Mouse (Mus musculus) frontal cortex, postnatal 14 days (tissue): ENCODE measurements around the gene Htt.

Experiments used
- DNase-seq, 2 experiments: peaks; one replicate each; pipeline ENCODE4 v3.0.0; 2022; ENCODE audit warnings: low spot score in 2 of 2

Gene Htt

DNA sequence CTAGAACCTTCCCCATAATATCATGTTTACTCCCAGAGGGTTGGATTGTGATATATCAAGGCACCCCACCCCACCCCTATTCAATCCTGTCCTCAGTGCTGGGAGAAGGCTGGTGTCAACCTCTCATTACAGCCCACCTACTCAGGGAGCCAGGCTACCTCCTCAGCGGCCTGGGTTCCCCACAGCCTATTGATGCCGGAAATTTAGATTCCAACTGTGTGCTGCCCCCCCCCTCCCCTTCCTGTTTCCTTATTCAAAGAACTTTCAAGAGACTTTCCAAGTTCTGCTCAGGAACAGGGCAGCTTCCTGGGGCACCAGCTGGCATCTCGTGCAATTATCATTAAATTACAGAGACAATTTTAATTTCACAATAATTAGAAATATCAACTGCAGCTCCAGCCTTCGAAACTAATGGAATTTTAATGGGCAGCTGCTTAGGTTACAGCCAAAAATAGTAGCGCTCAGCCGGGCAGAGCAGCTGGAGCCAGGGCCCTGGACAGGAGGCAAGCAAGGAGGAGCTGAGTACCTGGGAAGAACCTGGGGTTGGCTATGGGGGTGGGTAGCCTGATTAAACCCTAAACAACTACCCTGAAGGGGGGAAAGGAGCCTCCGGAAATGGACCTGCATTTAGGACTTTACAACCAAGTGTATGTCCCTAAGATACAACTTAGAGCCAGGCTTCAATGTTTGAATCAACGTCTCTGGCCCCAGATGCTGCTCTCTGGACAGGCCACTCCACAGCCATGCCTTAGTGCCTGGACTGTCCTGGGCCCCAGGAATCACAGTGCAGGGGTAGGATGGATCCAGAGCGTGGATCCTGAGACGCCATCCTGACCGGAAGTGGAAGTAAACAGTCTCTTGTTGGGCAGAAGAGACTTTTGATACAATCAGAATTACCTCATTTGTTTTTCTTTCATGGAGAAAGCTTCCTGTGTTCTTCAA is 170.2 kb downstream of the Htt start:
- DNase-seq = no peak

DNA sequence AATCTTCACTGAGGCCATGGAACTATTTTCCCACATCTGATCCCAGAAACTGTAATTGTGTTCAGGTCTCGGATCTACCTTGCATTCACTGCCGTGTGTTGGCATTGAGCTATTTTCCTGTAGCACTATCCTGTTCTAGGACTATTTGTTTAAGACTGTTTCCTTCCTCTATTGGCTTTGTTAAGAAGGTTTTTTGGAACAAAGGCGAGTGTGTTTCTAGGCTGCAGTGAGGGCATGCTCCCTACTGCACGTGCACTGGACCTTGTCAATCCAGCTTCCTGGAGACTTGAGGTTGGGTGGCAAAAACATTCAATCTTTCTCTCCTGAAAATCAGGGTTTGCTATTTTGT is 170.9 kb downstream of the Htt start:
- DNase-seq = no peak

DNA sequence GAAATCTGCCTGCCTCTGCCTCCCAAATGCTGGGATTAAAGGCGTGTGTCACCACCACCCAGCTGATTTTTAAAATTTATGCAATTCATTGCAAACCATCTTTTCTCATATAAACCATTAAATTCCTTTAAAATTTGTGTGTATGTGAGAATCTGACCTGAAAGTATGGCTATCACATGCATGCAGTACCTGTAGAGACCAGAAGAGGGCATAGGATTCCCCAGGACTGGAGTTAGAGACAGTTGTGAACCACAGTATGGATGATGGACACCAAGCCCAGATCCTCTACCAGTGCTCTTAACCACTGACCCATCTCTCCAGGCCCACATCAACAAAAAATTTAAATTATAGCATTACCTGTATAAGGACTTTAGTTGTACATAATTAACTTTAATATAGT is 171.9 kb downstream of the Htt start:
- DNase-seq = no peak

DNA sequence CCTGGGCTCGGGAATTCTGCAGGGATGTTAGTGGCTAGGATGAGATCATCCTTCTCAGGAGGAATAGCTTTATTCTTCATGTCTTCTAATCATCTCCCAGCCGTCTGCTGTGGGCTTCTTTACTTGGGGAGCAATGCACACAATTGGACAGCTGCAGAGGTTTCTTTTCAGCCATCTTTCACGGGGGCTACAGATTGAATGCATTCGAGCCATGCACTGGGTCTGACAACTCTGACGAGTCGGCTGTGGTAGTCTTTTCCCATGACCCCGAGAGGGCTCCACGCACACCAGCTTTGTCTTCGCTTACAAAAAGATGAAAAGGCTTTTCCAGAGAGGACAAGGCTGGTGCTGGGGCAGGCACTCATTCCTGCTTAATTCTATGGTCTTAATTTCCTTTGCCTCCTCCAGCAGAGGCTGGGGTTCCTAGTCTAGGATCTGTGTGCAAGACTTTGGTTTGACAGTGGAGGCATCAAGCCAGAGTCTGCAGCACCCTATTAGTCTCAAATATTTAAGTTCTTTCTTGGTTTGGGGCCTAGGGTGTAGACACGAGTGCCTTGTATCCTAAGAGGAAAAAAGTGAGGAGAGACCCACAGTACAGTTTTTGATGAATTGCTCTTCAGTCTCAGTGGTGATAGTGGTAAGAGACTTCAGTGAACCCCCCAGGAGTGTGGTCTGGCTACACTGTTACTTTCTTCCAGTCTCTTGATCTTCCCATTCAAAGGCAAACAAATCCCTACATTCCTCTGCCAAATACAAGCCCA is 180.3 kb downstream of the Htt start:
- no peak for DNase-seq

DNA sequence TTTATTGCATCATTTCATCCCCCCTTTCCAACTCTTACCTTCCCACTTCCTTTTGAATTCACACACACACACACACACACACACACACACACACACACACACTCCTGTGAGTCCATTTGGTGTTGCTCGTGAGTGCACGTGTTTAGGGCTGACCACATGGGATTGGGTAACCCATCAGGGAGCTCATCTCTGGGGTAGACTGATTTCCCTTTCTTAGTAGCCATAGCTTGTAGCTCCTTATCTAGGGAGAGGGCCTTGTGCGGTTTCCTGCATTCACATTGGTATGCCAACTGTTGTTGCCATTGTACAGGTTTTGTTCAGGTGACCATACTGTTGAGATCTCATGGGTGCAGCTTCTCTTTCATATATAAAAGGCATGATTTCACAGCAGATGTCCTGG is 181.9 kb downstream of the Htt start:
- DNase-seq = no peak

DNA sequence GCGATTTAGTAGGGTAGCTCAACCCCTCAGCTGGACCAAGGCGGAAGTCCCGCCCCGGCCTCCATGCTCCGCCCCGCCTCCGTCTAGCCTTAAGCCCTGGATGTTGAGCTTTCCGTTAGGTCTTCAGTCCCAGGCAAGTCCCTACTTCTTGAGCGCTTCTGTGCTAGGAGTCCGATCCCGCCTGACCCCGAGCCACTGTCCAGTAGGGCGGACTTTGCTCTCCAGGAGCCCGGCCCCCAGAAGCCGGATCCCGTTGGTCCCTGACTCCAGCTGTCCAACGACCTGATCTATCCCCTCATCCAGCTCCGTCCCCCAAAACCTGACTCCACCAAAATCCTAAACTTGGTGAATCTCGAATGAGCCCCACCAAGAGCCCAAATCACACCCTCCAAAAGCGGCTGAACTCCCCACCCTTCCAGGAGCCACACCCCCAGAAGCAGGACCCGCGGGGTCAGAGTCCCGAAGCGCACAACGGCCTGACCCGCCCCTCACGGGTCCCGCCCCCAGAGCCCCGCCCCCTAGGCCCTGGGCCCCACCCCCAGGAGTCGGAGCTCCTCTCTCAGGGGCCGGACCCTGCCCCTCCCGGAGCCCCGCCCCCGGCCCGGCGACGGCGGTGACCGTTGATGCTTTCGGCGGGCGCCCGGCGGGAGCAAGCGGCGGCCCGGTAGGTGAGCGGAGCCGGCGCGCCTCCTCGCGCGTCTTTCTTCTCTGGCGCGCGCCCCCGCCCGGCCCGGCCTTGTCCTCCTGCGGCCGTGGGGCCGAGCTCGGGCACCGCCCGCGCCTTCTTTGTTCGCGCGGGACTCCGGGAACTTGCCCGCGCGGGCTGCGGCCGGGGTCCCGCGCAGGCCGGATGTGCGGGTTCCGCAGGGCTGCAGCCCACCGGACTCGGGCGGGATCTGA is 187.6 kb downstream of the Htt start, which contains the start of gene Rgs12:
Gene Rgs12 (plus strand): TSS at position 585 of the 900 bp plus-strand sequence.
- peak in 1 of 2 experiments; percentile 42 for DNase-seq

DNA sequence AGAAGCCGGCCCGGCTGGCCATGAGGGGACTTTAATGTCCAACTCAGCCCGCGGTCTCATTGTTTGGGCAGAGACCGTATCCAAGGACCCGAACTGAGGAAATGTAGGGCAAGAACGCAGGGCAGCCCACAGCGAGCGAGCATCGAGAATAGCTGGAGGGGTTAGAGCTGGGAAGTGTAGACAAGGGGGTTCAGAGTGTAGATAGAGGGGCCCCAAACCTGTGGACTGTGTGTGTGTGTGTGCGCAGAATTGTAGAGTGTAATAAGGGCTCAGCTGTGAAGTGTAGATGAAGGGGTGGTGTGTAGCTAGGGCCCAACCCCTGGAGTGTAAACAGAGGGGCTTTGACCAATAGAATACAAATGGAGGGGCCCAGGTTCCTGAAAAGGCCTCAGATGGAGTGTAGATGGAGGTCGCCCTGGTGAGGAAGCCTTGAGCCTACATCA is 188.2 kb downstream of the Htt start:
- DNase-seq = no peak

DNA sequence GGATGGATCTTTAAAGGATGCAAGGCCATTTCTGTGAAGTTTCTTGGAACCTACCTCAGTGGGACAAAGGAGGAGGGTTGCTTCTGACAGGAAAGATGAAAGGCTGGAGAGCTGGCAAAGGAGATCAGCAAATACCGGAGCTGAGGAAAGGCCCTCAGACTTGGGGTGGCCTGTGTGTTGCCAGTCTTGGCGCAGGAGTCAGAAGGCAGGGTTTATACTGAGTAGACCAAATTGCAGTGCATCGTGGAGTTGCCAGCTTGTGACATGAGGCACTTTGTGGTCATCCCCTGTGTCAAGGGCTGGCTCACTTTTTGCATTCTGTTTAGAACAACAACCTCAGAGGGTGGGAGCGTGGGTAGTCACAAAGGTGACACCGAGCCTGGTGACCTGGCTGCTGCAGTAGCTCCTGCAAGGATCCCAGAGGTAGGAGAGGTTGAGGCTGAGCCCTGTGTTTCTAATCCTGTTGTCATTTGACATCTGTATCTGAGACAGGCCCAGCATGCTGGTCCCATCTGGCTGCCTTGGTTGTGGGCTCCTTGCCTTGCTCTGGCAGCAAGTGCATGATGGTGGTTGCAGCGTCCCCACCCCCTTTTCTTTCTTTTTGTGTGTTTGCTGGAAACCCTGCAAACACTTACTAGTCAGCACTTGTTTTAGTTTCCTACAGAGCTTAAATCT is 189.1 kb downstream of the Htt start:
- no peak for DNase-seq

DNA sequence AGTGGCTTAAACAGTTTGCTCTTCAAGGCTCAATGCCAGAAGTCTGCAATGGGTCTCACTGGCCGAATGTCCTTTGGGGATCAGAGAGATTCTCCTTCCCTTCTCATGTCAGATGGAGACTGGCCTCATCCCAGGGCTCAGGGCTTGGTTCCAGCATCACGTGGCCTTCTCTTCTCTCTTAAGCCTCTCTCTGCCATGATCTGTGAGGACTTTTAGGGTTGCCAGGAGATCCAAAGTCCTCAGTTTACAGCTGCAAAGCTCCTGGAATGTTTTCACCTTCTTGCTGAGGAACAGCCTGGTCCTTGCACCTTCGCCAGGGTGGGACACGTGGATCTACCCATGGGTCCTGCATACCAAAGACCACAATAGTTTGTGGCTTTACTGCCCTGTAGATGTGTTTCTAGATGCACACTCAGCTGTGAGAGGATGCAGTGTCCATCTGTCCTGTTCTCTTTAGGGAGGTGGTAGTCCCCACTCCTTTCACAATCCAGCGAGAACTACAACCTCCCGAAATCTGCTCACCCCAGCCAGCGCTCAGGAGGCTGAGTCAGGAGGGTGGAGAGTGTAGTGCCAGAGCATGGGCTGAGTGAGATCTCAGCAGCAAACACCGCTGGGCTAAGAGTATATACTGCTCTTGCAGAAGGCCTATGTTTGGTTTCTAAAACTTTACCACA is 189.8 kb downstream of the Htt start:
- DNase-seq = no peak

DNA sequence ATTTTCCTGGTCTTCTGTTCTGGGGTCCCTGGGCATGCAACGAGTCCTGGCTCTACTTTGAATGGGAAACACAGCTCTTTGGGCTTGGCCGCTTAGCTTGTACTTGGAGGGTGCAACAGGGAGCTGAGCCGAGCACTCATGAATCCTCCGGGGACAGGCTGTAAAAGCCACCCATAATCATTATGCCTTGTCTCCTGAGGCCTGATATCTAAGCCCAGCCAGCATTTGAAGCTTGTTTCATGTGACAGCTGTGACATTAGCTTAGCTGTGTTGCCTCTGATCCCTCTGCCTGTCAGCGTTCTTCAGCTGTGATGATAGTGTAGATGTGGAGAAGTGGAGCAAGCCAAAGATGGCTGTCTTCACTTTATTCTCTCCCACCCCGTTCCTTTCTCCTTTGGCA is 193.0 kb downstream of the Htt start:
- no peak for DNase-seq

DNA sequence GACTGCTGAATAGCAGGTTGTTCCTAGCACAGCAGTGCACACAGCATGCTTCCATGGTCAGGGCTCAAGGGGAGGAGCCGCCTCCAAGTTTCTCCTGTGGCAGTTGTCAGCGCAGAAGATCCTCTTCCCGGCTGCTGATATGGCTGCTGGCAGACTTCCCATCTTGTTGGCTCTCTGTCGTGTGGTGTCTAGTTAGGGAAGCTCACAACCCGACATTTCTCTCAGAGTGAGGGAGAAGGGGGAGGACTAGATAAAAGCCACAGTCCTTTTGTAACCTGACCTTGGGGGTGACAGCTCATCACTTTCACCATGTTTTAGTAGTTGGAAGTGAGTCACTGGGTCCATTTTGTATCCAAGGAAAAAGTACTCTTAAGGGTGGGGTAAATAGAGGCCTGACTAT is 194.1 kb downstream of the Htt start:
- no peak for DNase-seq

DNA sequence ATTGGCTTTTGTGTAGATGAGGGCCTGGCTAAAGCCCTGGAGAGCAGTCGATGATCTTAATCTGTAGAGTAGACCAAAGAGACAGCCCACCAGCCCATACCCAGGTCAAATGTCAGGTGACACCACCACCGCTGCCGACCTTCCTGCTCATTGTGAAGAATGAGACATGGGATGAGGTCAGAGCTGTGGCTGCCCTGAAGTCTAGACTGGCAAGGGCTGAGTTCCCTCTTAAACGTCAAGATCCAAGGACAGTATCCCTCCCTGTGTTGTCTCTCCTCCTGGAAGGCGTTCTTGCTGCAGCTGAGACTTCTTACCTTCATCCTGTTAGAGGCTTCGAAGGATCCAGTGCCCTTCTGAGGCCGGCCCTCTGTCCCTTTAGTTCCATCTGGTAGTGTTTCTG is 194.6 kb downstream of the Htt start:
- DNase-seq = no peak

DNA sequence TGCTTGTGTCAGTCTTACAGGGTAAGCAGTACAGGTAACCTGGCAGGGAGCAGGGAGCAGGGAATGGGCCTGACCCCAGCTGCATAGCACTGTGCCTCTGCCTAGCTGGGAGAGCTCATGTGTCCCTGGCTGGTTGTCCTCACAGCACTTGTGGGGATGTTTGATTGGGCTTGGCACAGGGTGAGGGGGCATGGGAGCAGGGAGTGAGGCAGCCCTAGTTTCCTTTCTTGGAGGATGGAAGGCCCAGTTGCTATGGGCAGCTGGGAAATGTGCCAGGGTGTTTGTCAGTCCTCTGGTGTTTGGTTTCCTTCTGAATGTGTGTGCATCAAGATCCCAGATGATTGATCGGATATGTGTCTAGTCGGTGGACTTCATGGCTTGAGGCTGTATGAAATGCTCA is 195.5 kb downstream of the Htt start:
- DNase-seq = peak in 1 of 2 experiments; percentile 20

DNA sequence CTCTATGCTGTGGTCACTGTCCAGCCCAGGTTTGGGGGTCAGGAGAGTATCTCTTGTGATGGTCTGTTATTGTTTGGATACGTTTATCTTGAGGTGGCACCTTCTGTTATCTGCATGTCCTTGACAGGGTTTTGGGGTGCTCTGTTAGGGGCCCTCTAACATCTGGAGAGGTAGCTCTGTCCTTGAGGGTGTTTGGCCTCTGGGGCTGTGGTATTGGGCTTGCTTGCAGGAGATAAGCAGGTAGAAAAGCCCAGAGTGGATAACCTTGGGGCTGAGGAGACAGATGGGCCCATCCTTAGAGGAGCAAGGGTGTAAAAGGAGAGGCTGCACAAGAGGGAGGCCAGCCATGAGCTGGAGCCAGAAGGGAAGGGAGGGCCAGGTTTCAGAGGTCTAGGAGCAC is 198.5 kb downstream of the Htt start:
- DNase-seq = no peak
